Mouse (Mus musculus) cerebellum, adult 2 months (tissue): Measurements from ENCODE around the gene Sarm1.

ENCODE experiments used
- CTCF ChIP-seq: fragments of 200-500 bp; IDR thresholded peaks from 2 replicates; pipeline ENCODE4 v1.5.1; 2011; ENCODE audit warnings: low read depth, mild to moderate bottlenecking, control low read depth, low read length, moderate library complexity, borderline replicate concordance; ENCODE audit not compliant: insufficient read depth
- POLR2A ChIP-seq: fragments of 200-500 bp; IDR thresholded peaks from 2 replicates; pipeline ENCODE4 v1.6.1; 2011; ENCODE audit warnings: low read length, control low read depth, borderline replicate concordance; ENCODE audit not compliant: insufficient read depth

GRCm38 (mm10) chr11:78465568-78466180 lies 31.9 kb downstream of the Sarm1 start, which contains the start of gene Slc46a1:
- TF ChIP-seq CTCF (no peak), POLR2A (no peak)
